Comparison of ENCODE assay signal across 8 mouse cellular contexts in the genomic region with DNA sequence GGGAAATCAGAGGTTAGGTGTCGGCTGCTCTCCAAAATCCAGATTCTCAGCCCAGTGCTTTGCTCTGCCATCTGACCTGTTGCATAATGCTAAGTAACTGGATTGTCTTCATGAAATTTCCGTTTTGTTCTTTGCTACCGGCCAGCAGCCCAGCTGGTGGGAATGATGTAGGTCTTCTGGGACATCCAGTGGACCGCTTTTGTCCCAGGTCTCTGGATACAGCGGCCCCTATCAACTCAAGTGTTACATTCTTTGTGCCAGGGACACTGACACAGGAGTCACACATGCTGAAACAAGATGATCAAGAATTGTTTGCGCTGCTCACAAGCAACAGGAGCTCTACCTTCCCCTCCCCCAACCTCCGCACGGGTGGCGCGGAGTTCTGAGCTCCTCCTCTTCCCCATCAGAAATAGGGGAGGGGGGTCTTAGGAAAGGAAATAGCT. TPM values are rescaled to one million over a fixed set of nuclear protein-coding genes. Genes with fewer than 3 reads are reported as not detected.
A peak's percentile ranks its signal among the peaks of the same experiment; 100 is the strongest.
DNase-seq lines count a peak whose midpoint lies in the region; ATAC-seq and TF ChIP-seq lines count a peak whose summit lies in the region.

No protein-coding gene starts in this region.

- H3K9me3 ChIP-seq in hindbrain, postnatal 0 days (ENCODE audit: low read length), result no peaks in the 10 kb centered on the region

- H3K4me2 ChIP-seq in hindbrain, postnatal 0 days (ENCODE audit: low read depth, low read length), result peak overlapping the region; percentile 100

- intact Hi-C loops in gastrocnemius, adult 2 months (cut with DNase I), result no loop called here

- no peaks in the 10 kb centered on the region for H3K27me3 ChIP-seq in testis, adult 2 months (ENCODE audit: control insufficient read depth, insufficient read depth, low read length)
- H3K27me3 ChIP-seq in hindbrain, postnatal 0 days (ENCODE audit: insufficient read depth, low read length), result no peaks in the 10 kb centered on the region

- peak overlapping the region; percentile 50; the same call in 1 of the 2 replicates for H3K9ac ChIP-seq in hindbrain, postnatal 0 days (replicated peaks; ENCODE audit: low read length)

- no peak overlapping the region for H3K27ac ChIP-seq in testis, adult 2 months (ENCODE audit: control insufficient read depth, insufficient read depth, low read depth, low read length)
- peak overlapping the region; percentile 90 for H3K27ac ChIP-seq in gastrocnemius, adult 2 months
- H3K27ac ChIP-seq in hindbrain, postnatal 0 days, result 0 out of 2 replicates have a peak overlapping the region, but pooled peaks have one; percentile 46

- H3K4me3 ChIP-seq in testis, adult 2 months (ENCODE audit: control insufficient read depth, low read depth, low read length), result peak overlapping the region; percentile 82
- H3K4me3 ChIP-seq in gastrocnemius, adult 2 months, result peak overlapping the region; percentile 79
- H3K4me3 ChIP-seq in hindbrain, postnatal 0 days (ENCODE audit: low read length), result peak overlapping the region; percentile 56

- H3K4me1 ChIP-seq in testis, adult 2 months (ENCODE audit: control insufficient read depth, insufficient read depth, low read length), result peaks cover 23% of the 10 kb centered on the region
- peaks cover 3% of the 10 kb centered on the region; the same call in 1 of the 2 replicates for H3K4me1 ChIP-seq in hindbrain, postnatal 0 days (ENCODE audit: insufficient read depth, low read length)

- no peak for DNase-seq in testis, postnatal 10 days (ENCODE audit: low spot score)
- peak; percentile 62 for DNase-seq in gastrocnemius, adult 2 months
- DNase-seq in hindbrain, postnatal 0 days (ENCODE audit: low spot score), result peak; percentile 24
- DNase-seq in mesoderm, embryonic 11.5 days (ENCODE audit: low read depth, low spot score), result peak; percentile 75
- no peak for DNase-seq in right cerebral cortex, adult 2 months (ENCODE audit: low spot score in 2 of 2)
- no peak for DNase-seq in layer of hippocampus, postnatal 36 days

- TF ChIP-seq CTCF in testis, adult 2 months (IDR thresholded peaks at IDR 0.05; ENCODE audit: control insufficient read depth, insufficient read depth, insufficient replicate concordance, low read depth, low read length), result no peak
- TF ChIP-seq CTCF in gastrocnemius, adult 2 months (IDR thresholded peaks at IDR 0.05), result no peak
- no peak for TF ChIP-seq CTCF in hindbrain, postnatal 0 days (IDR thresholded peaks at IDR 0.05; ENCODE audit: low read depth)

- no peak for TF ChIP-seq POLR2A in testis, adult 2 months (IDR thresholded peaks at IDR 0.05; ENCODE audit: control insufficient read depth, low read depth, low read length)

- H3K36me3 ChIP-seq in testis, adult 2 months (ENCODE audit: control insufficient read depth, insufficient read depth, low read length), result no peaks in the 10 kb centered on the region
- no peaks in the 10 kb centered on the region for H3K36me3 ChIP-seq in hindbrain, postnatal 0 days (ENCODE audit: insufficient read depth, low read length)

- no peak for ATAC-seq in hindbrain, postnatal 0 days
- ATAC-seq in CD4-positive, CD25-positive, alpha-beta regulatory T cell, adult 4 months, result no peak

- WGBS in hindbrain, postnatal 0 days, result 5% methylated on average over 10 of the region's 10 CpGs

RNA-seq across cellular contexts. Expression of gene Mrc2, which starts 0.7 kb away (rescaled TPM):
- polyA plus RNA-seq in testis, adult 2 months (2012; rRNA removed), result 1.2 and 1.5 TPM in 2 replicates
- 10 to 100 TPM in 1 of 2 experiments, 1 to 10 TPM in 1; 5.9 to 17.6 TPM for total RNA-seq in gastrocnemius, adult 2 months (2021)
- total RNA-seq in hindbrain, postnatal 0 days (2014; rRNA removed), result 21.4 and 28.5 TPM in 2 replicates
- polyA plus RNA-seq in hindbrain, postnatal 0 days (2015; fragmentation: Nextera tagmentation; extraction: Ambion mirVana), result 3.7 and 4.2 TPM in 2 replicates
- 1 to 10 TPM; 4.7 to 7.4 TPM for total RNA-seq in layer of hippocampus, postnatal 36 days (2021)
- not detected for polyA plus RNA-seq in CD4-positive, CD25-positive, alpha-beta regulatory T cell, adult 4 months (2017; shearing (Covaris generic))

Comparison
In these comparisons a context has a peak if more than half of its experiments do, and no peak if none do; other contexts are left out.
1. DNase-seq: peak in gastrocnemius, adult 2 months (single experiment), hindbrain, postnatal 0 days (single experiment) and mesoderm, embryonic 11.5 days (single experiment); none in testis, postnatal 10 days (single experiment), right cerebral cortex, adult 2 months (0 of 2) and layer of hippocampus, postnatal 36 days (0 of 2).
2. Peak in every context shown above with its lines, with median percentiles within 50 percentile points of each other: H3K4me3 ChIP-seq.